Mouse (Mus musculus) G1E (cell line): Measurements from ENCODE around the gene Ctnnbip1.

Experiments used
- CTCF ChIP-seq: IDR thresholded peaks from 2 replicates; pipeline ENCODE4 v1.5.1; 2012; ENCODE audit warnings: low read depth, low read length, inconsistent platforms, mixed read lengths
- GATA2 ChIP-seq: IDR thresholded peaks from 2 replicates; pipeline ENCODE4 v1.6.1; 2012; ENCODE audit warnings: low read depth, low read length, inconsistent platforms, borderline replicate concordance
- POLR2AphosphoS5 ChIP-seq: IDR thresholded peaks from 2 replicates; pipeline ENCODE4 v1.6.1; 2012; ENCODE audit warnings: low read depth, low read length, inconsistent platforms; ENCODE audit not compliant: insufficient replicate concordance
- TAL1 ChIP-seq: conservative IDR thresholded peaks from 2 replicates; pipeline ENCODE4 v1.6.1; 2012; ENCODE audit warnings: low read depth, low read length, inconsistent platforms, mixed read lengths

DNA sequence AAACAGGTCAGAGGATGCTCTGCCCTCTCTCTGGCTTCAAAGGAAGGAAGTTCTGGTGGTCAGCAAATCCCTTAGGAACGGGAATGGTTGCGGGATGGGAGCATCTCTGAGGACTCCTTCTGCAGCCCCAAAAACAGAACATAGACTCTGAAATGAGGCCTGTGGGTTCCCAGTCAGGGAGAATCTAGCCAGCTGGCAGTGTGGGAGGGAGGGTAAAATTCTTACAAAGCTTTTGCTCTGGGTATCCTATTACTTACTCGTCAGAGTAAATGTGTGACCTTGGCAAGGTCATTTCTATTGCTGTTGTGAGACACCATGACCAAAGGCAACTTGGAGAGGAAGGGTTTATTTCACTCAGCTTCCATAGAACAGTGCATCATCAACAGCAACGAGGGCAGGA, 43.4 kb downstream of the Ctnnbip1 start:
- TF ChIP-seq CTCF = no peak
- TF ChIP-seq POLR2AphosphoS5 = no peak
- TF ChIP-seq TAL1 = no peak
- no peak for TF ChIP-seq GATA2
